1 mouse cellular context compared by ENCODE assay signal in the genomic region with DNA sequence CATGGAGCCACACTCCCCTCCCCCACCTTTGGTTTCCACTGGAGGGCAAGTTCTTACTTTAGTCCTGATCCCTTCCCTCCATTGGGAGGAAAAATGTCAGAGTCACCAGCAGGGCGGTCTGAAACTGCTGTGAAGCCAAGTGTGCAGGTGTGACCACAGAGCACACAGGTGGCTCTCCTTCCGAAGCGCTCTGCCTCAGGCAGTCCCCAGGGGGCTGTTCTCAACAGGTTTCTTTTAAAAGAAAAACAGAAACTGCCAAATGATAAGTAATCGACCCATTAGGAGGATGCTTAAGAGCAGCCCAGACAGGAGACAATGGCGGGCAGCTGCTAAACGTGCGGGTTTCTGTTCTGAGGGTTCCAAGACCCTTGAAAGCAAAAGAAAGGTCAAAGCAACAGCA.
A peak's percentile ranks its signal among the peaks of the same experiment; 100 is the strongest.
TF ChIP-seq lines count a peak whose summit lies in the region.

No protein-coding gene starts in this region.

TF ChIP-seq in CH12.LX, 34 proteins besides CTCF, POLR2A, EP300 and RAD21 (continued from another document):
- TF ChIP-seq CHD1 (IDR thresholded peaks at IDR 0.05; ENCODE audit: low read depth, low read length) (no peak), MAX (IDR thresholded peaks at IDR 0.05; ENCODE audit: low read length) (no peak), ETS1 (conservative IDR thresholded peaks at IDR 0.05; ENCODE audit: low read depth, low read length) (0 out of 2 replicates have a peak, but pooled peaks have one; percentile 30), IRF4 (IDR thresholded peaks at IDR 0.05; ENCODE audit: low read depth, low read length) (0 out of 2 replicates have a peak, but pooled peaks have one; percentile 11), JUND (conservative IDR thresholded peaks at IDR 0.05; ENCODE audit: low read depth, low read length) (no peak), USF2 (conservative IDR thresholded peaks at IDR 0.05; ENCODE audit: low read depth, low read length) (no peak), CHD2 (IDR thresholded peaks at IDR 0.05; ENCODE audit: low read length) (peak; percentile 51; the same call in 1 of the 2 replicates), GABPA (IDR thresholded peaks at IDR 0.05; ENCODE audit: insufficient replicate concordance, low read depth, low read length) (no peak), ZC3H11A (IDR thresholded peaks at IDR 0.05; ENCODE audit: low read depth, low read length) (no peak), MAZ (IDR thresholded peaks at IDR 0.05; ENCODE audit: low read depth, low read length) (no peak), BHLHE40 (IDR thresholded peaks at IDR 0.05; ENCODE audit: low read depth, low read length) (peak; percentile 53), JUN (IDR thresholded peaks at IDR 0.05; ENCODE audit: insufficient read depth, low read depth, low read length) (no peak), TCF12 (IDR thresholded peaks at IDR 0.05; ENCODE audit: low read depth, low read length) (peak; percentile 90), POLR2AphosphoS2 (IDR thresholded peaks at IDR 0.05; ENCODE audit: low read depth, low read length) (no peak), HCFC1 (IDR thresholded peaks at IDR 0.05; ENCODE audit: low read depth, low read length) (no peak)
TF ChIP-seq in CH12.LX: peak in this region for 5.
